Mouse (Mus musculus): ENCODE results near the gene Polr3h.
"Not testable (repeated sequence)": the region's sequence is repeated elsewhere in the genome, so short reads cannot be mapped to it uniquely, and the experiment has no call there.

Gene Polr3h

DNA sequence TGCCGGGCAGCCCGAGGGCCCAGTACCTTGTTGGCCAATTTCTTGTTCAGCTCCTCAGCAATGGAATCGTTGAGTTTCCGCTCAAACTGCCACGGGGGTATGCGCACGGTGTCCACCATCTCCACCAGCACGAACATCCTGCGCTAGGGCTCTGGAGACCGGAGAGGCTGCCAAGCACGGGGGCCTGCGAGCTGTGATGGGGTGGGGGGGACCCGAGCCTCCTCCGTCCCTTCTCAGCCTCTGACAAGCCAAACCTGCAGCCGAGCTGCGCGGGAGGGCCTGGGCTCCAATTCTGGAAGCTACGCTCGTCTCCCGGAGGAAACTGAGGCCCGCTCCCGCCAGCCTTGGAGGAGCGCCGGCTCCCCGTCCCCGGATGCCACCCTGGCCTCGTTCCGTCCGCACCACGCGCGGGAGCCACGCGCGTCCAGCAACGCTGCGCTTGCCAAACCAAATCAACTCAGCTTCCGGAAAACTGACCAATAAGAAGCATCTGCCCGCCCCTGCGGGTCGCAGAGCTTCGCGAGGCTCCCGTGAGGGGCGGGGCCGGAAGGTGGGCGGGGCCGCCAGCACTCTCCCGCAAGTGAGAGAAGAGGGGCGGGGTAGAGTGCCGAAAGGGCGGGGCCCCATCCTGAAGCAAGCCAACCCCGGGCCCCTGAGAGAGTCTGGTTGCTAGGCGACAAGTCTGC lies at the start of gene Polr3h:
Gene Polr3h, minus strand, starts transcription at position 481 of the 686 bp plus-strand sequence.
- DNase-seq: peak; percentile 95

DNA sequence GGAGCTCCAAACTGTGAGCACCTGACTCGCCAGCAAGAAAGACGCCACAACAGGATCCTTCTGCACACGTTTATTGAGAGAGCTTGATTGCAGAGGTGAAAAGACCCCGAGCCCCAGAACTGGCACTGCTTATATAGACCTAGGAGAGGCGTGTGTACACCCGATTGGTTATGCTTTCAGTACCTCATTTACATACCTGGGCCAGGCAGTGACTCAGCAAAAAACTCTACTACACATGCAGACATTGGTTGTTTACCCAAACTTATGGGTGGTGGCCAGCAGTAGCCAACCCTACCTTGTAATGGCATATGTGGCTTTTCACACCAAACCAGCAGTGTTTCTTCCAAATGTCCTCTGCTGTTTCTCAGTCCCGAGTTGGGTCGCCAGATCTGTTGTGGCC lies 49.1 kb upstream of the Polr3h start:
- not testable (repeated sequence) for DNase-seq

DNA sequence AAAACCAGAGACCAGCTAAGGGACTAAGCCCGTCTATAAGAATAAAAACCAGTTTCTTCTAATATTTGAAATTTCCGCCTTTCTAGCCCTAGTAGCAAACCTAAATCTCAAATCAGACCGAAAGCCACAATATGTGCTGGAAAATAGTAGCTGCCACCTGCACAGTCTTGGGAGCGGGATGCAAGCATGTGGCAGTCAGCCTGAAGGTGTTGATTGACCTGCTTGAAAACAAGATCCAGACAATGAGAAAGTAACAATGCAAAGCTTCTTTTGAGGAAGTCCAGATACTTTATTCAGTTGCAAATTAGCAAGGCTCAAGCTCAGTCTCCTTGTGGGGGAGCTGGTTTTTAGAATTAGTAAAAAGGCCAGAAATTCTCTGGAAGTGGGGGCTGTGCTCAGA lies 44.5 kb upstream of the Polr3h start:
- DNase-seq: not testable (repeated sequence)

DNA sequence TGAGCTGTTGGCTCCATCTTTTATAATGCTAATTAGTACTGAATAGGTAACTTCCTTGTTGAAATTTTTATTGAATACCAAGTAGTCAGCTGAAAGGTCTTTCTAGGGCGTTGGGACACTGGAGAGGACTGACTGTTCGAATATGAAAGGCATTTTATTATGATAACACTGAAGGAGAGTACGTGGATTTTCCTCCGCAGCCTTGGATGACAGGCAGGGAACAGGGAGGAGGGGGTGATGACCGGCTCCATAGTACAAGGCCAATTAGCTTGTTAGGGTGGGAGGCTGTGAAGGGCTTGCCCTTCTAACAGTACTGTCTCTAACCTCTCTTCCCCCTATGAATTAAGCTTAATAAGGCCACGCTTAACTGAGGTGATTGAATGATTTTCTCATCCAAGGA lies 43.6 kb upstream of the Polr3h start:
- DNase-seq: not testable (repeated sequence)

DNA sequence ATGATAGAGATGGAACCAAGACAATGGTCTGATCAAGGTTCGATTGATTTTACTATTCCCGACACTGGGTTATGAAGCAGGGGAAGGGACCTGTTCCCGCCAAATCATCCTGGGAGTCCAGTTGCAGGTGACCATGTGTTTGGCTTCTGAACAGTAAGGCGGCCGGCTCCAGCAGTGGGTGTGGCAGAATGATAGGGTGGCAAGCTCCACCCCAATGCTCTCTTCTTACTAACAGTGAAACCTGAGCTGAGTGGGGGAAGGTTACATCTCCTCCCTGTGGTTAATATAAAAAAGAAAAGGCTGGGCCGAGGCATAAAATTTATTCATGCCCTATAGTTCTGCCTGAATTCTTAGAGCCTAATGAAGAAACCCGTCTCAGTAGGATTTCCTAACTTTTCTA lies 43.1 kb upstream of the Polr3h start:
- no peak for DNase-seq

DNA sequence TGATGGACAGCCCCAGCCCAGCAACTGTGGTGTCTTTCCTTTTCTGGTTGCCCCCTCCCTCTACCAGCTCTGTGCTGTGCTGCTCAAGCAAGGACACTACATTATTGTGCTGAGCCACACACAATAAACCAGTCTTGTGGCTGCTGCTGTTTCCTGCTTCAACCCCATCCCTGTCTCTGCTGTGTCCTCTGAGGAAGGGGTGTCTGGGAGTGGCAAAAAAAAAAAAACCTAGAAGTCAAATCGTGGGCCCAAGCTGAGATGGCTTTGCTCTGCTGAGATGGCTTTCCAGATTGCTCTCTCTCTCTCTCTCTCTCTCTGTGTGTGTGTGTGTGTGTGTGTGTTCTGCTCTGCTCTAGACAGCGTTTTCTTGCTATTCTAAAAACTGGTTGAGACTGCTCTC lies 42.4 kb upstream of the Polr3h start:
- DNase-seq: no peak

DNA sequence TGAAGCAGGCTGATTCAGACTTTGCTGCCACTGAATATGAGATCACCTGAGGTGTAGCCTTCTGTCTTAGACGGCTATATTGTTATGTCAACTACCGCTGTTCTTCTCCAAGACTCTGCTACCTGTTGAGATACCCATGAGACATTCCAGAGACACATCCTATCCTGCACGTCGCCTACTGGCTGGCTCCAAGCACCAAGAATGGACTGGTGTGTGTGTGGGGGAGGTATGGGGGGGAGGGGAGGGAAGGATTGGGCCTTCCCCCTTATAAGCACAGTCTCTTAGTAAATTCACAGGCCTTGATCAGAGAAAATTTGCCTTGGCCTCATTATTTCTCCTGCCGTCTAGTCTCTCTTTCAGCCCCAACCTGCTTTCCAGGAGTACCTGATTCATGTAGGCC lies 41.8 kb upstream of the Polr3h start:
- DNase-seq: no peak

DNA sequence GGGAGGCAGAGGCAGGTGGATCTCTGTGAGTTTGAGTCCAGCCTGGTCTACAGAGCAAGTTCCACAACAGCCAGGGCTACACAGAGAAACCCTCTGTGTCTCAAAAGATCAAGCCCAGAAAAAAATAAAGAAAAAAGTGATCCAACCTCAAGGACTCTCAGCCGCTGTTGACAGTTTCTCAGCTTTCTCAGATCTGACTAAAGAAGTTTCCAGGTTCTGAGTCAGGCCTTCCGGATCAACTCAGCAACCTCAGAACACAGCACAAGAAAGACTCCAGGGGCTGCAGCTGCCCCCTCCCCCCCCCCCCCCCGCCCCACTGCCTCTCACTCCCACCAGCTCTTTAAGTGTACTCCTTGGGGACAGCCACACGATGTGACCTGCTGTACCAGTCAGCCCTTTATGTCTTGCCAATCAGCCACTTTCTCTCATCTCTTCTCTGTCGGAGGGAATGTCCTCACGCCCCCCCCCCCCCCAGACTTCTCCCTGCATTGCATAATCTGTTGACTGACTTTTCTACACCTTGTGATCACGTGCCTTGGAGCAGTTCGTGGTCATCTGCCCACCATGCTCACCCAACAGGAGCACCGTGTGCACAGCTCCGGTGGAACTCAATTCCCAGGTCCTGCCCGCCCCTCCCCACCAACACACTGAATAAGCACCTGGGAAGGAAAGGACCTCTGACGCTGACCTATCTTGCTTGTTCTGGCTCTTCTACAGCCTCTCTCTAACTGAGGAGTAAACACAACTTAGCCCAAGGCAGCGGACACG lies 40.2 kb upstream of the Polr3h start:
- no peak for DNase-seq

DNA sequence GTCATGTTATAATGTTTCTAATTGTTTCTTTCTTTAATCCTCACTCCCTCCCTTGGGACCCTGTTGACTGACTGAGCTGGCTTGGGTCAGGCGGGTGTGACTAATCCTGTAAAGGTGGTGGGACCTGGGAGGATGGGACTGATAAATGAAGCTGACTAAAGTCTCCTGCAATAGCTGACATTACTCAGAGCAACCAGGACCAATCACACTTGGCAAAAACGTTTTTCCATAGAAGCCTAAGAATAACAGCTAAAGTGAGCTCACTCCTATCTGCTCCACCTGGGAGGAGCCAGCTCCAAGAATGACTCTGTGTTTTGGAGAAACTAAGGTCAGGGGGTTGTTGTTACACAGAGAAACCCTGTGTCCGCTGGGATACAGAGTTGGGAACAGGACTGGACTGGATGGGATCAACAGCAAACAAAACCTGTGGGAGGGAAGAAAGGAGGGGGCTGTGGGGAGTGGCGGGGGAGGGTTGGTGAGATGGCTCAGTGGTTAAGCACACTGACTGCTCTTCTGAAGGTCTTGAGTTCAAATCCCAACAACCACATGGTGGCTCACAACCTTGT lies 39.0 kb upstream of the Polr3h start:
- no peak for DNase-seq

DNA sequence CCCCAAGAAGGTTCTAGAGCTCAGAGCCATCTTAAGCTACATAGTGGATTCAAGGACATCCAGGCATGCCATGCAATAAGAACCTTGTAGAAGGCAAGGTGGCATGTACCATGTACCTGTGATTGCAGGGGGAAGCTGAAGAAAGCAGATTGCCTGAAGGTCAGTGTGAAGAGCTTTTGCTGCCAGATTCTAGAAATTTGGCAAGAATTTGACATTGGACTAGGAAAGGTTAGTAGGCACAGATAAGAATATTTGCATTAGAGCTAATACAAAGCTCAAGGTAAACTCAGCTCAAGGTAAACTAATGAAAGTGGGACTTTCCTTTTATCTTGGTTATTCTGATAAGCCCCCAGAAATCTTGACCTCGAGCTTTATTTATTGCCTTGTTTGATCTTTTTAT lies 38.2 kb upstream of the Polr3h start:
- no peak for DNase-seq

DNA sequence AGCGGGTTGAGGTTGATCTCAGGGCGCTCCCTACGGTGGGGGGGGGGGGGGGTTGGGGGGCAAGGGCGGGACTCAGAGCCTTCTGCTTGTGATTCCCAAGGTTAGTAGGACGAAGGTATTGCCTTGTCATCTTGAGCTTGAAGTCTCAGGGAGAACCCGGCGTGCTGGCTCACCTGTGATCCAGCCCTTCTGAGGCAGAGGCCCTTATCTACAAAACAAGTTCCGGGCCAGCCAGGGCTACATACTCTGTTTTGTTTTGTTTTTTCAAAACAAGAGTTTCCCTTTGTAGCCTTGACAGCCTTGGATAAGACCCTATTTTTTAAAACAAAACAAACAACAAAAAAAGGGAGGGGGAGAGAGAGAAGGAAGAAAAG lies 35.0 kb upstream of the Polr3h start:
- no peak for DNase-seq

DNA sequence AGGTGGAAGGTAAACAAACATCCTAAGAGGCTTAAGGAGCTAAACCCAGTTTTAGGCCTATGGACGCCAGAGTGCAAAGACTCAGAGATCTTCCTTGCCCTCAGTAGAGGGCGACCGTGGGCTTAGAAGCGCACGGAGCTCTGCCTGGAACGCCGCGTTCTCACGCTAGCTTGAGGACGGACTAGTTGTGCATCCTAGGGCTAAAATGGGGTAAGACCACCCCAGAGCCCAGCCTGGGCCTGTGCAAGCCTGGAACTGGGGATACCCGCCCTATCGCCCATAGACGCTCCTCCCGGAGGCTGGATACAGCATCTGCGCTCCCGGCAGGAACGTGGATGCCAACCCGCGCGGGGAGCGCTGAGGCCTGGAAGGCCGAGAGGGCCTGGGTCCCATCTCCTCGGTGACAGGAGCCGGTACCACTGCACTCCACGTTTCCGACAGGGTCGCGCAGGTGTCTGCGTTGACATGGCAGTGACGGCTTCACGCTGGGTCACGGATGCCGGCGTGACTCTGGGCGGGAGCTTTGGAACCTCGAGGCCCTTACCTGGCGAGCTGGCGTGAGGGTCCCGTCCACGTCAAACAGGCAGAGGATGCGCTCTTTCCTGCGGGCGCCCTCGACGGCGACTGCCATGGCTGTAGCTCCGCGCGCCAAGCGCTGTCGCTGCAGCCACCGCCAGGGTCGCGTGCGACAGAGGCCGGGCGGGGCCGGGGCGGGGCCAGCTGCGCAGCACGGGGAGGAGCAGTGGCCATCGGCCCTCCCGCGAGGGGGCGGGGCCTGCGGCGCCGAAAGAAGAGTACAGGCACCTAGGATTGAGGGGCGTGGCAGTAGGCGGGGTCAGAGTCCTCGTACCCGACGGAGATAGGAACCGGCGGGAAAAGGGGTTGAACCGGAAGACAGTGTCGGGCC lies 34.4 kb upstream of the Polr3h start, which contains the start of gene Pmm1:
Gene Pmm1, minus strand, starts transcription at position 760 of the 907 bp plus-strand sequence.
- peak; percentile 99 for DNase-seq

DNA sequence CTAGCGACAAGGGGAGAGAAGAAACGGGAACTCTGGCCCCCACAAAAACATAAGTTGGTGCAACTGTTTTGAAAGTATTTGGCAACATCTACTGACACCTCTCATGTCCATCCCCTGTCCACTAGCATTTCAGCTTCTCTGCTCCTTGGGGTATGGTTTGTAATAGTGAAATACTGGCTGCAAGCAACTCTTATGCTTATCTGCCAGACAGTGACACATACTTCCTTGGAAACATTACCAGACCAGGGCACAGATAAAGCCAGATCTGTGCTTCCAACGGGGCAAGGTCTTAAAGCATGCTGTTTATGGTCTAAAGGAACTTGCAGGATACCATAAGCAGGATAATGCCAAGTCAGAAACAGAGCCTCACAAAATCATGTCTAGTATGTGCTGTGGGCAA lies 32.9 kb upstream of the Polr3h start:
- DNase-seq: no peak

DNA sequence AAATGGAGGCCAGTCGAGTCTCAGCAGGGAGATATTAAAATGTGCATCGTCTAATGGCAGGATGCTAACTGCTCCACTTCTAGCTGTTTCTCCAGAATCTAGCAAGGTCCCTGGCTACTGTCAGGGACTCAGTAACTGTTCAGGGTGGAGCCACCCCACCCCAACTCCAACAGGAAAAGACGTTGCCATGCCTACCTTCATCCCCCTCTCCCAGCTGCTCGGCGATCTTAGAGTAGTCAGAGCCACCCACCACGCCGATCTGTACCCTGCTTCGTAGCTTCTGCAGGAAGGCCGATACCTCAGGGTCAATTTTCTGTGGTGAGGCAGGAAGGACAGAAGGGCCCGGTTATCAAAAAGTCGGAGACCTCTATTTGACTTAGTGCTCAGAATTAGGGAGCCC lies 31.6 kb upstream of the Polr3h start:
- no peak for DNase-seq

DNA sequence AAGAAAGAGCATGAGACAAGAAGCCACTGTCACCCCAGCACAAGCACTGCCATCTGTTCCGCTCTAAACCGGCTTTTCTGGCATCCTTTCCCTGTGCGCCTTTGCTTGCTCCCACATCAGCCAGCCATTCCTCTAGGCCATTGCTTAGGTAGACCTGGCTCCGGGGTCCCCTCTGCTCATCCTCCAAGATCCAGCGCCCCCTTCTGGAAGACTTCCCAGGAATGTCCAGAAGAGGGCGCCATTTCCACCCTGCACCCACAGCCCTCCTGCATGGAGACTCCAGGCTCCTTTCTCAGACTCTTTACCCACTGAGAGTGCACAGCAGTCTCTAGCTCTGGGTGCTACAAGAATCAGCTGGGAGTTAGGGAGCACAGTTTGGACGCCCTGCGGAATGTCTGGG lies 30.4 kb upstream of the Polr3h start:
- peak; percentile 63 for DNase-seq

DNA sequence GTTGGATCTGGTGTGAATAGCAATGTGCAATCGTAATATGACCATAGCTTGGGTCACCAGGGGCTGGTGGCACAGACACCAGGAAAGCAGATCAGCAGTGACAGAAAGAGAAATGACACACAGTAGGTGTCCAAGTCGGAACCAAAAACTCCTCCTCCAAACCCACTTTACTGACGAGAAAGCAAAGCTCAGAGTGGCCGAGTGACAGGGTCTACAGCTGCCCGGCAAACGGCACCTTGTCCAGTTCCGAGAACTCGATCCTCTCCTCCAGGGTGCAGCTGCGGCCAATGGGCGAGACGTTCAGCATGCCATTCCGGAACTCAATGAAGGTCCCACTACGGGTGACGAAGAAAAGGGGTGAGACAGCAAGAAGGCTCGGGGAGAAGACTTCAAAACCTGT lies 29.4 kb upstream of the Polr3h start:
- no peak for DNase-seq

DNA sequence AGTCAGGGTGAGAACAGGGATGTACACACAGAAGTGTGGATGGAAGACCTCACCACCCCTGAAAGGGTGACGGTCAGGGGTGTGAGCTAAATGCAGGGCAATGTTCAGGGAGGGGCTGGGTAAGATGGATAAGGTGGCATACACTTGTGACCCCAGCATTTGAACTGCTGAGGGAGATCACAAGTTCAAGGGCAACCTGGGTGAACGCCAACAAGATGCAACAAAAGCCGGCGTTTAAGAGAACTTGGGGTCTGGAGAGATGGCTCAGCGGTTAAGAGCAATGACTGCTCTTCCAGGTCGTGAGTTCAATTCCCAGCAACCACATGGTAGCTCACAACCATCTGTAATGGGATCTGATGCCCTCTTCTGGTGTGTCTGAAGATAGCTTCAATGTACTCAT lies 28.7 kb upstream of the Polr3h start:
- DNase-seq: no peak

DNA sequence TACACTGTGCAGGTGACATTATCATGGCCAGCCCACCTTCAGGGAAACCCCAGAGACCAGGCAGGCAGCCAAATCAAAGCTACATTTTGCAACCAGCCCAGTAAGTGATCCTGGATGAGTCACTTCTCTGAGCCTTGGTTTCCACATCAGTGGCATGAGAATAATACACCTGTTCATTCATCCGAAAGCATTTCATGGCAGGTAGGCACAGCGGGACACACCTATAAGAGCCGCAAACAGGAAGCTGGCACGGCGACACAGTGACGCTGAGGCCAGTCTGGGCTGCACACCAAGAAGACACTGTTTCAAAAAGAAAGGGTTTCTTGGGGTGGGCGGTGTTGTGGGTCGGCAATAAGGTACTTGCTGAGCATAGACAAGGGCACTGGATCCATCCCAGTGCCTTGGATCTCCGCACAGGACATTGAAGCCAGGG lies 28.1 kb upstream of the Polr3h start:
- DNase-seq: no peak

DNA sequence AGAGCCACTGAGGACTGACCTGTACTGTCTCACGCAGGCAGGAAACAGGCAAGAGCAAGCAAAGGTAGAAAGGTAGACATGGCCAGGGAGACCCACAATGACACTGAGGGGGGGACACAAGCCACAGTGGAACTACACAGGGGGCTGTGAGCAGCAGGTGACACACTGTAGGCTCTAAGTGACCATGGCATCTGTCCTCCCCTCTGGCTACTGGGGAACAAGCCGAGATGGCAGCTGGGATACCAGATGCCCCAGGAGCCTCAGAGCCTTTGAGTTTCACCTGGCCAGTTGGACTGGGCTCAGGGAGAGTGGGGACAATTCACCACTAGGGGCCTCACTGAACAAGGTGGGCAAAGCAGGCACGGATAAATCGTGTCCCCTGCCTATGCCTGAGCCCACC lies 26.3 kb upstream of the Polr3h start:
- no peak for DNase-seq

DNA sequence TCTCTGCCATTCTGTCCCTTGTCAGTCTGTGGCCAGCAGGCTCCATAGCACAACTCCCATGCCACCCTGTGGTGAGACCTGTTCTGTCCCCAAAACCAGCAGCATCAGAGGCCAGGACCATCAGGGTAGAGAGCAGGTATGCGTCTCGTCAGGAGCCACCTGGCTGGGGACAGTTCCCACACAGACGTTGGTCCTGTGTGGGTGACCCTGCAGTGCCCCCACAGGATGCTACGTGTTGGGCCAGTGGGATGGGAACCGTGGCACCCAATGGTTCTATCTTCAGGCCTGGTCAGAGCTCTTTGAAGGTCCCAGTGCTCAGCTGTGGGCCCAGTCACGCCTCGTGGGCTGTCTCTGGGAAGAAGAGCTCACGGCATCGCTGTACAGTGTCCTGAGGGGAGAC lies 25.1 kb upstream of the Polr3h start:
- no peak for DNase-seq

DNA sequence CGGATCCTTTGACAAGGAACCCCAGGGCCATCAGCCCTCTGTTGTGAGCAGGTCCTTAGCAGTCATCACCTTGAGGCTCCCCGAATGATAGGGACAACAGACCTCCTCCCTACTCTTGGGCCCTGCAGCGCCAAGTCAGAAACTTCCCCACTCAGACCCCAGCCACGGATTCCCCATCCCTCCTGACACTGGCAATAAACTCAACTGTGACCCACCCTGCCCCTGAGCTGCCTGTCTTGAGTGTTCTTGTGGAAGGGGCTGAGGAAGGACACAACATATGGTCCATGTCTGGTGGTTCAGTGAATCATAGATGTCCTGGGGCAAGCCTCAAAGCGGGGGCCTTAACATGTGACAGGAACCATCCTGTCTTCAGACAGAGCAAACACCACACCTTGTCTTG lies 24.7 kb upstream of the Polr3h start:
- no peak for DNase-seq

DNA sequence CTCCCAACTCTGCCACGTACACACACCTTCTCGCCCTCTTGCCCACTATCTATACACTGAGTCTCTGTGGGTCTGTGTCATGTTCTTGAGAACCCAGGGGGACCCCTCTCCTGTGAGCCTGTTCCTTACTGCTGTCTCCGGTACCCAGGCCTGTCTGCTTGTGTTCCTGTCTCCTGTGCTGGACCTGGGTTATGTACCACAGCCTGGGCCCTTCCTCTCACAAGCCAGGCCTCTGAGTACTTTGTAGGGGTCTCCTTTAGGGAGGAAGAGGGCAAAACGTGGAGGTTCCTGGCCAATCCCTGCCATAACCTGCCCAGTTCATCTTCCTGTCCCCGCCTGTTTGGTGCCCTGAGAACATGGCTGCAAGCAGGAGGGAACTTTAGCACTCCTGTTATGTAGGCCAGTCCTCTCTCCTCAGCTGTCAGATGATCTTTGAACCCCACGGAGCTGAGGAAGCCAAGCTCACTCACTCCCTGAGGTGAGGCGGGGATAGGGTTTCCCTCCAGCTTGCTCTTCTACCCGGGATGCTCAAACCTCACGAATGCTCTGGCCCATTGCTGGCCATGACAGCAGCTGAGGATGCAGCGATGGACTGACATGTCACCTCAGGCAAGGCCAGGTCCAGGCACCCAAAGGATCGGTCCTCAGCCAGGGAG lies 23.6 kb upstream of the Polr3h start:
- DNase-seq: no peak

DNA sequence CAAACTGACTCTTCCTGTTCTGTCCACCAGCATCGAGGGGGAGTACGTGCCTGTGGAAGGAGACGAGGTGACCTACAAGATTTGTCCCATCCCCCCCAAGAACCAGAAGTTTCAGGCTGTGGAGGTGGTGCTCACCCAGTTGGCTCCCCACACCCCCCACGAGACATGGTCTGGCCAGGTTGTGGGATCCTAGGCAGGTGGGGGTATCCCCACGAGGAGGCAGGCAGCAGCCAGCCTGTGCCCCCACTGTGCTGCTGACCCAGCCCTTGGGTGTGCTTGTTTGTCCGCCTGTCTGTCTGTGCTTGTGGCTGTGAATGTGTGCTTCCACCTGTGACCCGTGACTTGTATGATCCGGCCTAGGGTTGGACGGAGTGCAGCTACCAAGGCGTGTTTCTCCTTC lies 23.0 kb upstream of the Polr3h start:
- no peak for DNase-seq
